Mouse (Mus musculus): ENCODE results near the gene Ggt1.
"Not testable (repeated sequence)": the region's sequence is repeated elsewhere in the genome, so short reads cannot be mapped to it uniquely, and the experiment has no call there.

The Ggt1 gene

GRCm38 (mm10) chr10:75551175-75551574 is 10.2 kb upstream of the Ggt1 start:
- in situ Hi-C loops (cut with MboI) = no loop called here

DNA sequence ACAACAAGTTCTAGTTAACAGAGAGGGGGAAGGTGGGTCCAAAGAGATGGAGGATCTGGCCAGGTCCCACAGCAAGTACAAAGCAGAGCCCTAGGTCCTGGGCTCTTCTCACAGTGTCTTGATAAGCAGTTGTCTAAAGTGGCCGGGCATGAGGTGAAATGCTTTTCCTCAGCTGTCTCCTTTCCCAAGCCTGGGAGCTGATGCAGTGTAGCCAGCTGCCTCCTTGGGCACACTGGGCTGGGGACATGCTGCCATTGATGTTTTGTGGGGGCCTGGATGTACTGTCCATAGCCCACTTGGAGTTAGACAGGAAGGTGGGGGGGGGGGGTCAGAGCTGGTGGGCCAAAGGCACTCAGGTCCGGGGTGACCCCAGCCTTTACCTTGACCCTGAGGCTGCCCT is 9.3 kb upstream of the Ggt1 start:
- in situ Hi-C loops (cut with MboI) = no loop called here

GRCm38 (mm10) chr10:75552701-75553450 is 8.5 kb upstream of the Ggt1 start:
- in situ Hi-C loops (cut with MboI) = no loop called here

DNA sequence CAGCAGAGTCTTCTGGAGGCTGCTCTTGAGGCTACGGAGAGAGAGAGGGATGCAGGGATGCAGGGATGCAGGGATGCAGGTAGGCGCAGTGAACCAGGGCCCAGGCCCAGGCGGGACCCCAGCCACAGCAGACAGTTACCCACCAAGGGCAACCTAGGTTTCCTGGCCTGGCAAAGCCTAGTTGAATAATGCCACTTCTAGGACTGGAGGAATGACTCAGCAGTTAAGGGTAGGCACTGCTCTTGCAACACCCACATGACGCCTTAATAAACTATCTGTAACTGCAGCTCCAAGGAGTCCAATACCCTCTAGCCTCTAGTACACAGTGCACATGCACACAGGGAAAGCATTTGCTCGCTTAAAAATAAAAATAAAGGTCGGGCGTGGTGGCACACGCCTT is 7.3 kb upstream of the Ggt1 start:
- in situ Hi-C loops (cut with MboI) = no loop called here

DNA sequence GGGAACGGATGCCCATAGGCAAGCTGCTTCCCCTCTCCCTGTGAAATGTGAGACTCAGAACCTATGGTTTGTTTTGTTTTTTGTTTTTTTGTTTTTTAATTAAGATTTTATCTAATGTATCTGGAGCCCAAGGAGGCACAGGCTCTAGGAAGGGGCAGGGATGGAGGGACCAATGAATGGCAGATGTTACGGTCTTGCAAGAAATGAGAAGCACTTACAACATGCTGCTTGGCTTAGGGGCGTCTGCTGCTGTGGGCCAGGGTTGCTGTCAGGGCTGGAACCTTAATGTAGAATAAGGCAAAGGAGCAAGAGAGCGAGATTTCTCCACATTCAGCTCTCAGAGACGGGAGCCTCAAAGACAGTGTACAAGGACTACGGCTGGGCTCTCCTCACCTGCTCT is 5.8 kb upstream of the Ggt1 start:
- in situ Hi-C loops (cut with MboI) = no loop called here

GRCm38 (mm10) chr10:75556026-75556425 is 5.4 kb upstream of the Ggt1 start:
- in situ Hi-C loops (cut with MboI) = no loop called here

- in situ Hi-C loops (cut with MboI) = no loop called here
Measured at GRCm38 (mm10) chr10:75558515-75558914, 2.9 kb upstream of the Ggt1 start.

GRCm38 (mm10) chr10:75559041-75559675 is 2.2 kb upstream of the Ggt1 start:
- in situ Hi-C loops (cut with MboI) = no loop called here

DNA sequence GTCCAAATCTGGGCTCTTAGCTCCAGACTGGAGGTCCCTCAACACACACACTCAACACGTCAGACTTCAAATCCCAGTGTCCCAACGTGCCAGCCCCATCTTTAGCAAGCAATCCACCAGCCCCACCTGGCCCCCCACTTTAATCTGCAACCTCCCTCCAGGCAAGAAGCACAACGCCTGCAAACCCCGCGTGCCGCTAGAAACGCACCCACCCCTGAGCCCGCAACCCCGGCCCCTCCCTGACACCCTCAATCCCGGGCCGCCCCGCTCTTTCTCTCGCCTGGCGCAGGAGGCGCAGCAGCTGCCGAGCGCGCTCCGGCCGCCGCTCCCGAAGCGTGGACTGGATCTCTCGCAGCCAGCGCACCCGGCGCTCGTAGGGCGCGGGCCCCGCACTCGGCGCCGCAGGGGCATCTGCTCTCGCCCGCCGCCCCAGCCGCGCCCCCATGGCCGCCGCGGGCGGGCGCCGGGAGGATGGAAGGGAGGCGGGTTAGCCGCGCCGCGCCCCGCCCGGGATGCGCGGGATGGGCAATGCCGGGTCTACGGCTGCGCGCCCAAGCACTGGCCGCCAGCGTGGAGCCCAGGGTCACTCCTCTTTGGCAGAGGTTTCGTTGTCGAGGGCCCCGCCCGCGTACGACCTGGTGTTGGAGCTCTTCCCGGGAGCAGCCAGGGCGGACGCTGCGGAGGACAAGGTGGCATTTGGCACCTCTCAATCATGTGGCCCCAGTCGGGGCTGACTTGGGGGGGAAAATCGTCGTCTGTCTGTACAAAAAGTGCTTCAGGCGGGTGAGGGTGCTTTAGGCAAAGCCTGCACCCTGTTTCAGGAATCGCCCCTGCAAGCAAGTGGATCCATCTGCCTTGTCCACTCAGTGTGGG is 1.5 kb upstream of the Ggt1 start, which contains the start of gene Lrrc75b:
Gene Lrrc75b (minus strand): TSS at position 655 of the 873 bp plus-strand sequence.
- in situ Hi-C loops (cut with MboI) = no loop called here

DNA sequence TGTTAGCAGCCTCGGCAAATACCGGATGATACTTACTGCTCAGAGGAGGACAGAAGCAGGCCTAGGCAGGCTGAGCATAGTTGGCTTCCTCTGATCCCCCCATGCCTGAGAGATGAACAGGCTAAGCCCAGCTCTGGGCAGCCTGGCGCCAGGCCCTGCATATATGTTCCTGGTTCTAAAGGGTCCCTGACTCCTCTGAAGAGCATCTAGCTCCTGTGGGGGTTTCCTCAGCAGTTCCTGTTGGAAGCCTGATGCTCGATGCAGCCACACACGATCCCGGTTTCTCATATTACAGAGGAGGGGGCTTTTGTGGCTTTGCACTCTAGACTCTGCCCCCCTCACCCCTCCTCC is 880 bp upstream of the Ggt1 start:
- in situ Hi-C loops (cut with MboI) = no loop called here

DNA sequence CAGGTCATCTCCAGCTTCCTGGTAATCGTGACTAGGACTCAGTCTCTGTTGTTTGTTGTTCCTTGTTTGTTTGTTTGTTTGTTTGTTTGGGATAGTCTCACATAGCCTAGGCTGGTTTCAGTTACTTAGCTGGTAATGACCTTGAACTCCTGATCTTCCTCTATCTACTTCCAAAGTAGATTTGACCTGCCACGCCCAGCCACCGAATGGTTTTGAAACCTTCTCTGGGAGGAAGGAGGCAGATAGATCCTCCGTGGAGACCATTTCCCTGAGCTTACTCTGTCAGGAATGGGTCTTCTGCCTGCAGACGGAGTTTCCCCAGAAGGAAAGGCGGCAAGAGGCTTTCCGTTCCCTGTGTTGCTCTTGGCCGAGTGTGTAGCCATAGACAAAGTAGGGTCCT is 1.2 kb downstream of the Ggt1 start:
- in situ Hi-C loops (cut with MboI) = no loop called here

DNA sequence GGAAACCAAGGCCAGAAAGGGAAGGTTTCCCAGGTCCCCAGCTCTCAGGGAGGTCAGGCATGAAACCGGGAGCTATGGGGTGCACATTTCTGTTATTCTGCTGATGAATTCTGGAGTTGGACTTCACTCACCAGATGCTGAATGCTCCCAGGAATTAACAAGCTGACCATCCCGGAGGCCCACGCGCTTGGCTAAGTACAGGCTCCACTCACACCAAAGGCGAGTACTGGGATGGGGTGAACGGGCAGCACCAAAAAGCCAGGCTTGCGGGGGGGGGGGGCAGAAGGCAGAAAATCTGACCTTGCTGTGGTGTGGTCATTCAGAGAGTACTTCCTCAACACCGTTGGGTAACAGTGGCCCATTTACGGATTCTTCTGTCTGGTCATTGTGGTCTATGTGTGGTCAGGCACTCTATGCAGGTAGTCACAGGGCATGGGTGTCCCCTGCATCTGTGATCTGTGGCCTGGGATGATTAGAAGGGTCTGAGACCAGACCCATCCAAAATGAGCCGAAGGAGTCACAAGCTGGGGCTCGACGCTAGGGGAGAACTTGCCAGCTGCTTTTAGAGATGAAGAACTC is 3.4 kb downstream of the Ggt1 start:
- in situ Hi-C loops (cut with MboI) = no loop called here

DNA sequence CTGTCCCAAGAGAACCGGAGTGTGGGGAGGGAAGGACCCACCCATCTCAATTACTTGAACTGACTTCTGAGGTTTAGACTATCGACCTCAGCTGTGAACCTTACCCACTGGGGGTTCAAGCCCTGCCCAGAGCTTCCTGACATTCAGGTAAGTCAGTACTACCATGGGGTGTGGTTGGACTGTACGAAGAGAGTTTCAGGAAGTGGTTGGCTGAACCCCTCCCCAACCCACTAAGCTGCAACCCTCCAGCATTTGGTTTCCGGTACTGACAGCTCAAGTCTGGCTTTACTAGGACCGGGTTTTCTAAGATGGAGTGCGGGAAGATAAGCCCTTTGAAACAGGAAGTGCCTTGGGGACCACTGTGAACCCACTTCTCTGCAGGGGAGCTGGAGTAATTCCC is 4.0 kb downstream of the Ggt1 start:
- in situ Hi-C loops (cut with MboI) = no loop called here

- in situ Hi-C loops (cut with MboI) = no loop called here
Measured at GRCm38 (mm10) chr10:75565906-75566305, 4.5 kb downstream of the Ggt1 start.

GRCm38 (mm10) chr10:75566321-75566720 is 4.9 kb downstream of the Ggt1 start:
- in situ Hi-C loops (cut with MboI) = no loop called here

DNA sequence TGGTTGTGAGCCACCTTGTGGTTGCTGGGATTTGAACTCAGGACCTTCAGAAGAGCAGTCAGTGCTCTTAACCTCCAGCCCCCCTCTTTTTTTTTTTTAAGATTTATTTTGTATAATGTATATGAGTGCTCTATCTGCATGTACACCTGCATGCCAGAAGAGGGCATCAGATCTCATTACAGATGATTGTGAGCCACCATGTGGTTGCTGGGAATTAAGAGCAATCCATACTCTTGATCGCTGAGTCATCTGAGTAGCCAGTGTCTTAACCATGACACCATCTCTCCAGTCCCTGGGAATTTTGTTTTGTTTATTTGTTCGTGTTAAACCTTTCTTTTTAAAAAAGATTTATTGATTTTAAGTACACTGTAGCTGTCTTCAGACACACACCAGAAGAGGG is 5.4 kb downstream of the Ggt1 start:
- in situ Hi-C loops (cut with MboI) = not testable (repeated sequence)

DNA sequence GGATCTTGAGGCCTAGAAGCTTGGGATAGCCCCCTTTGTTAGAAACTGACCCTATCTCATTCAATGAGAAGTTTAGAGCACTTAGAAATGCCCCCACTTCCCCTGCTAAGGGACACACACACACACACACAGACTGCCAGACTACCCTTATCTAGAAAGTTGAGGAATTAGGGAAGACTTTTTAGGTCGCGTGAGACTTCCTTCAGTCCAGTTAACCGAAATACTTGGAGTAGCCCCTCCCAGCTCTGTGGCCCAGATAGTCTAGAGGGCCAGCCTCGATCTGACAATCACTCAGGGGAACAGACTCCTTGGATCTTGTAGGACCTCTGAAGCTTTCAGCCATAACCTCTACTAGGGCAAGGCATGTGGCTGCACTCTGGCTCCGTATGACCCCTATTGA is 6.6 kb downstream of the Ggt1 start:
- in situ Hi-C loops (cut with MboI) = no loop called here

DNA sequence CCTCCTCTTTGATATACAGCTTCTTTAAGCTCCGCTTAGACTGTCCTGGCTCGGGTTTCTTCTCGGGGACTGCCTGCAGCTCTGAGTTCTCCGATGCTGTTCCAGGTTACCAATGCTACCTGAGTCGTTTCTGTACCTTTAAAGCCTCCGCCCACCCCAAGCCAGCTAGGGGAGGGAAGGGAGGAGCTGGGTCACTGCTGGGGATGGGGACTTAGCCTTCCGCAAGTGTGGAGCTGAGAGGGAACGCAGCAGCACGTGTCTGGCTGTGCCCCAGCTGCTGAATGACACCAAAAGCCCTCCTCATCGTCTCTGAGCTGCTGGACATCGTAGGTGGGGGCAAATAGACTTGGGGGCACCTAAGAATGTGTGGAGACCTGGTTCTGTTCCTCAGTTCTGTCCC is 7.0 kb downstream of the Ggt1 start:
- in situ Hi-C loops (cut with MboI) = no loop called here

- in situ Hi-C loops (cut with MboI) = no loop called here
Measured at GRCm38 (mm10) chr10:75568851-75569250, 7.4 kb downstream of the Ggt1 start.

- in situ Hi-C loops (cut with MboI) = no loop called here
Measured at GRCm38 (mm10) chr10:75570981-75571657, 9.7 kb downstream of the Ggt1 start.

DNA sequence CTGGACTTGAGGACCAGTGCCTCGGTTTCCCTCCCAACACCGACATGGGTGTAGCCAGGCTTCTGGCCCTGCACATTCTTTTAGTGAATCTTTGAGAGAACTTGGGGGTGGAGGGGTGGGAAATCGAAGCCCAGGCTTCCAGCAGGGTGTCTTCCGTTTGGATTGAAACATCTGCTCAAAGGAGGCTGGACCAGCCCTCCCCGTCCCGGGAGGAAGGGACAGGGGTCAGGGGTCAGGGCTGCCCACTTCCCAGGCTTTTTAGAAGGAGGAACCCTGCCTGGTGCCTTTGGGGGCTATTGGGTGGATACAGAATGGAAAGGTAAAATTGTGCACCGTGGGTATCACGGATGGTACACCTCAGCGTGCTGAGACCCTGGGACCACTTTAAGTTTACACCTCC is 10.5 kb downstream of the Ggt1 start:
- in situ Hi-C loops (cut with MboI) = no loop called here

DNA sequence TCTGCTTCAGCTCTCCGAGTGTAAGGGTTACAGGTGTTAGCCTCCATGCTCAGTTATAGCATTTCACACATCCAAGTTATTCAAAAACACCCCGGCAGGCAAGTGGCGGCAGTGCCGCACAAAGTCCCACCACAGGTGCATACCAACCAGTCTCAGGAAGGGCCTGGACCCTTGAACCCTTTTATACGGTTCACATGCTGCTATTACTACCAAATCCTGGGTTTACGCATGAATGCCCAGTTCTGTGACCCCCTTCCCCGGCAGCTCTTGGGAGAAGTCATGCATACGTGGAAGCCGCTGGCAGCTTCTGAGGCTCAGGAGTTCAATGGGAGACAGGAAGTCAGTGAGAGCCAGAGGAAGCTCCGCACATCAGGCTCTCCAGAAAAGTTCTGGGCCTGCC is 11.8 kb downstream of the Ggt1 start:
- in situ Hi-C loops (cut with MboI) = no loop called here
